Mouse (Mus musculus): ENCODE results near the gene Zfp575.

DNA sequence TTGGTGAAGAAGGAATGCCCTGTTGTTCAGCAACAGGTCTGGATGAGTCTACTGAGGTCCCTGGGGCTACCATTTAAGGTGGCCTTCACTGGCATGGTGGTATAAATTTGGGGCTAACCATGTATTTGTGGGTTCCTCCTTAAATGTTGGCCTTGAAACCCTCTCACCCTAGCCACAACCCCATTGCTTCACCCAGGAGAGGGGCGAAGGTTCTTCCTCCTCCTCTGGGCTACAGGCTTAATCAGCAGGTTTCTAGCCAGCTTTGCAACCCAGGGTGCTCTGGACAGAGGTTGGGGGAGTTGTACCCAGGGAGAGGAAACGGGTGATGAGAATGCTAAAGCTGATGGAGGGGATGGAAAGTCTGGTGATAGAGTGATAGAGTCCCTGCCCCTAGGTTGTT, 8.0 kb upstream of the Zfp575 start:
- TF ChIP-seq POLR2A (IDR thresholded peaks at IDR 0.05; ENCODE audit: borderline replicate concordance, extremely low read depth, low read depth, low read length): no peak
- TF ChIP-seq CTCF (IDR thresholded peaks at IDR 0.05; ENCODE audit: insufficient read depth, low read length): no peak

Data from lung, adult 2 months (tissue).